Mouse (Mus musculus) thymus, adult 2 months (tissue): ENCODE results near the gene Lck. TPM values are rescaled to one million over a fixed set of nuclear protein-coding genes. Genes with fewer than 3 reads are reported as not detected.

Experiments used
- DNase-seq: peaks from one replicate; pipeline ENCODE4 v3.0.0; 2021
- H3K27ac ChIP-seq: fragments of 200-500 bp; 2 replicates; pipeline ENCODE4 v1.5.1; 2012; ENCODE audit warnings: low read length, control low read depth; ENCODE audit not compliant: control insufficient read depth, insufficient read depth
- H3K27me3 ChIP-seq: fragments of 200-500 bp; 2 replicates; pipeline ENCODE4 v1.6.1; 2012; ENCODE audit warnings: mild to moderate bottlenecking, low read length, moderate library complexity, mixed read lengths; ENCODE audit not compliant: control insufficient read depth, insufficient read depth
- H3K36me3 ChIP-seq: fragments of 200-500 bp; 2 replicates; pipeline ENCODE4 v1.6.1; 2012; ENCODE audit warnings: mild to moderate bottlenecking, low read length, moderate library complexity; ENCODE audit not compliant: control insufficient read depth, insufficient read depth
- H3K4me1 ChIP-seq: fragments of 200-500 bp; replicated peaks from 2 replicates; pipeline ENCODE4 v1.6.1; 2012; ENCODE audit warnings: low read length; ENCODE audit not compliant: control insufficient read depth, insufficient read depth
- H3K4me3 ChIP-seq: fragments of 200-500 bp; 2 replicates; pipeline ENCODE4 v1.5.1; 2012; ENCODE audit warnings: mild to moderate bottlenecking, low read length, control low read depth, moderate library complexity; ENCODE audit not compliant: control insufficient read depth, insufficient read depth
- CTCF ChIP-seq: fragments of 200-500 bp; IDR thresholded peaks from 2 replicates; pipeline ENCODE4 v1.5.1; 2012; ENCODE audit warnings: mild to moderate bottlenecking, control low read depth, low read length, moderate library complexity, borderline replicate concordance; ENCODE audit not compliant: control insufficient read depth, poor library complexity, insufficient read depth; ENCODE audit errors: extremely low read depth
- POLR2A ChIP-seq: fragments of 200-500 bp; IDR thresholded peaks from 2 replicates; pipeline ENCODE4 v1.6.1; 2012; ENCODE audit warnings: mild to moderate bottlenecking, low read length, control low read depth, moderate library complexity; ENCODE audit not compliant: control insufficient read depth, poor library complexity, insufficient read depth; ENCODE audit errors: extremely low read depth
- WGBS: fragments of 180-500 bp; shearing (Covaris S2); methylation state at CpG from one replicate; pipeline ENCODE4 v1.1.7; 2018; 5-methylcytosine and 5-hydroxymethylcytosine counted together
- polyA plus RNA-seq: library from polyadenylated mRNA; depleted of rRNA; stranded (reverse); fragments of >200 nt; gene quantifications from 2 replicates; pipeline ENCODE4 v1.2.3, GENCODE M21; 2012

Lck gene
- polyA plus RNA-seq, 1 experiment: 1,845 TPM

DNA sequence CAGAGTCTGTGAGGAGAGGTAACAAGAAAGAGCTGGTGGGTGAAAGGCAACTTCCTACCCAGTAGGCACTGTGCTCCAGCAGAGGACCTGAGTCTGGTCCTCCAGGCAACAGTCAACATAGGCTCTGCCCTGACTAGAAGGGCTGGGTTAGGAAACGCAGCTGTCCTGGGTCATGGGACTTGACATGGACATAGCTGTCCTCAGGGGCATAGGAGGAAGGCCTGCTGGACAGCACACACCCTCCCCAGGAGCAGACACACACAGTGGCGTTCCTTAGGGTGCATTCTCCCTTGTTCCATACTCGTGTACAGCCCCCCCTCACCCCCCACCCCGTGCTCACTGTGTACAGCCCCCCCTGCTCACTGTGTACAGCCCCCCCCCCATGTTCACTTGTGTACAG, 37.0 kb upstream of the Lck start:
- 54% methylated on average over 4 of the region's 4 CpGs for WGBS
- Histone ChIP-seq H3K27ac (peak overlapping the region; percentile 97), H3K4me1 (peaks cover 45% of the 10 kb centered on the region), H3K27me3 (no peaks in the 10 kb centered on the region), H3K4me3 (peak overlapping the region; percentile 18; the same call in 1 of the 2 replicates), H3K36me3 (peaks cover 7% of the 10 kb centered on the region; the same call in 1 of the 2 replicates)
- DNase-seq: no peak
- TF ChIP-seq CTCF (no peak), POLR2A (no peak)

DNA sequence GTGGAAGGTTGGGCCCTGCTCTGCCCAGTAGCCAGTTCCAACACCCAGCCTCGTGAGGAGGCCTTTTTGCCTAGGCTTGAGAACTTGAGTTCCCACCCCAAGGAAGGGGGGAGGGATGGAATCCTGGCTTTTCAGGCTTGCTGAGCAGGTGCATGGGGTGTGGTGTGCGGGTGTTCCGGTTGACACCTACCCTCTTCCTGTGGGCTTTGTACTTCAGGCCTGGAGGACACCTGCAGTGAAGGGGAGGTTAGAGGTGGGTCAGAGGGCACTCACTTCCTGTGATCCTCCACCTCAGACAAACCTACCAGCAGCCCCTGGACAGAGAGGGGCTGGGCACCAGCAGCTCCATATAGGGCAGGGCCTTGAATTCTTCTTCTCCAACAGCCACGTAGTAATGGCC, 36.6 kb upstream of the Lck start:
- H3K4me1 ChIP-seq: peaks cover 45% of the 10 kb centered on the region
- no peaks in the 10 kb centered on the region for H3K27me3 ChIP-seq
- TF ChIP-seq CTCF (peak; percentile 42; the same call in 1 of the 2 replicates), POLR2A (0 out of 2 replicates have a peak, but pooled peaks have one; percentile 18)
- peaks cover 7% of the 10 kb centered on the region; the same call in 1 of the 2 replicates for H3K36me3 ChIP-seq
- WGBS: 8% methylated on average over 4 of the region's 4 CpGs
- peak; percentile 84 for DNase-seq
- H3K27ac ChIP-seq: peak overlapping the region; percentile 97
- peak overlapping the region; percentile 18; the same call in 1 of the 2 replicates for H3K4me3 ChIP-seq

DNA sequence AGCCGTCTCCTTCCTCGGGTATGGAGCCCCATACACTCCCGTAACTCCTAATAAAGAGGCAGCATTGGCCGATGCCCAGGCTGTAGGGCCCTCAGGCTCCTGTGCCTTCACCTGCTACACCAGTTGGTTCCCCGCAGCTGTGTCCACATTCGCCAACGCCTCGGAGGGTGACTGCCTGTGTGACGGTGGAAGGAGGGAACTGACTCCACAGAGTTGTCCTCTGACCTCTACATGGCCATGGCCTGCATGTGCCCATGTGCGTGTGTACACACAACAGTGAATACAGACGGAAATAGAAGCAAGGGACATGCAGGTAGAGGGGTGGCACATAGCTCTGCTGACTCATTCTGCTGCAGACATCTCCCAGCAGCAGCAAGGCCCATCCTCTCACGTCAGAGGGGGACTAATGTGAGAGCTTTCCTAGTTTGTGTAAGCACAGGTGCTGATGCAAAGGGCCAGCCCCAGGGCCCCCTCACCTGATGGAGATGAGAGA, 35.7 kb upstream of the Lck start:
- peak; percentile 46 for DNase-seq
- no peak for TF ChIP-seq CTCF
- TF ChIP-seq POLR2A: no peak
- Histone ChIP-seq H3K27ac (peak overlapping the region; percentile 97), H3K4me3 (no peak overlapping the region), H3K27me3 (no peaks in the 10 kb centered on the region), H3K4me1 (peaks cover 45% of the 10 kb centered on the region), H3K36me3 (peaks cover 10% of the 10 kb centered on the region; the same call in 1 of the 2 replicates)
- WGBS: 60% methylated on average over 12 of the region's 12 CpGs

DNA sequence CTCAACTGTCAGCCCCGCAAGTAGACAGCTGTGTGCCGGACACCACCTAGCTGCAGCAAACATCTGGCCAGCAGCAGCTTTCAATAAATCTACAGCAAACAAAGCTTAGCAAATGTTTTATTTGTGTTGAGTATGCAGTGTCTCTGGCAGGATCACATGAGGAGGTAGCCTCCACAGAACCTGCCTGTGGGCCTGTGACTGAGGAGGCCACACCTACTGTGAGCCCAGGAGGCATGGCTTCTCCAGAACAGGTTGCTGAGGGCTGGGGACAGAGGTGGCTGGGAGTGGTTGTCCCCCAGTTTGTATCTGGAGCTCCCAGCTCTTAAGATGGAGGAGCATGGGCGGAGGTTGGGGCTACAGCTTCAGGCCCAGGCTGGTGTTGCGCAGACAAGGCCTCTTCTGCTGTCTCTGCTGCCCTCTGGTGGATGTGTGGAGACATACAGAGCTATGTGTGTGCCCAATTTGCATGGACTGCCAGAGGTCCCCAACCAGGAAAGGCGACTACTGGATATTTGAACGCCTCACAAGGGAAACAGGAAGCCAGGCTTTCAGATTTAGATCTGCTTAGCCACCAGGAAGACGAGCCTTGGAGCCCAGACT, 35.1 kb upstream of the Lck start:
- Histone ChIP-seq H3K4me3 (no peak overlapping the region), H3K27me3 (no peaks in the 10 kb centered on the region), H3K4me1 (peaks cover 45% of the 10 kb centered on the region), H3K27ac (peak overlapping the region; percentile 97), H3K36me3 (peaks cover 17% of the 10 kb centered on the region)
- TF ChIP-seq CTCF: peak; percentile 86; the same call in 1 of the 2 replicates
- TF ChIP-seq POLR2A: no peak
- 32% methylated on average over 7 of the region's 7 CpGs for WGBS
- DNase-seq: peak; percentile 86

GRCm38 (mm10) chr4:129600233-129601158, 27.1 kb upstream of the Lck start, which contains the start of the genes Eif3i and Tmem234:
Gene Eif3i (minus strand): TSS chr4:129600648.
Gene Tmem234 (plus strand): TSS chr4:129600668.
- Histone ChIP-seq H3K4me3 (peak within 1 kb of the TSS; percentile 82), H3K4me1 (peaks cover 12% of the 10 kb centered on the region), H3K27ac (no peak within 1 kb of the TSS), H3K36me3 (peaks cover 12% of the 10 kb centered on the region), H3K27me3 (no peaks in the 10 kb centered on the region)
- TF ChIP-seq POLR2A: peak; percentile 80
- 0 out of 2 replicates have a peak, but pooled peaks have one; percentile 12 for TF ChIP-seq CTCF
- WGBS: under 1% methylated on average over 74 of the region's 74 CpGs
- DNase-seq: peak; percentile 86

- TF ChIP-seq POLR2A (no peak), CTCF (no peak)
- H3K4me1 ChIP-seq: peaks cover 11% of the 10 kb centered on the region
- no peak overlapping the region for H3K27ac ChIP-seq
- WGBS: 86% methylated on average over 4 of the region's 4 CpGs
- DNase-seq: no peak
- peaks cover 20% of the 10 kb centered on the region for H3K36me3 ChIP-seq
- H3K4me3 ChIP-seq: no peak overlapping the region
- no peaks in the 10 kb centered on the region for H3K27me3 ChIP-seq
Measured at GRCm38 (mm10) chr4:129588865-129589264, 15.4 kb upstream of the Lck start.
